ENCODE assay signal across 15 mouse cellular contexts in the genomic region with DNA sequence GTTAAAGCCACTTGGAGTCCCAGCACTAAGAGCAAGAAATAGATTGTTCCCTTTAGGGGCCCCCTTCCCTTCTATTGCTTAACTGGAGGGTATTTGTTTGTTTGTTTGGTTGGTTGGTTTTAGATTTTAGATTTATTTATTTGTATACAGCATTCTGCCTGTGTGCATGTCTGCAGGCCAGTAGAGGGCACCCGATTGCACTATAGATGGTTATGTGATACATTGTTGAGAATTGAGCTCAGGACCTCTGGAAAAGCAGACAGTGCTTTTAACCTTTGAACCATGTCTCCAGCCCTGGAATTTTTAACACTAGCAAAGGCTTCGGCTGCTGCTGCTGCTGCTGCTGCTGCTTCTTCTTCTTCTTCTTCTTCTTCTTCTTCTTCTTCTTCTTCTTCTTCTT. TPM values are rescaled to one million over a fixed set of nuclear protein-coding genes. Genes with fewer than 3 reads are reported as not detected.
A peak's percentile ranks its signal among the peaks of the same experiment; 100 is the strongest.
DNase-seq lines count a peak whose midpoint lies in the region; ATAC-seq and TF ChIP-seq lines count a peak whose summit lies in the region.
"Had no signal": no experiment of that assay in that cellular context is flagged by ENCODE, and none has a peak within 500 bp of the region (broad histone marks: within the 10 kb centered on the region; RNA-seq: fewer than 3 reads in every experiment).

No protein-coding gene starts in this region.

- DNase-seq in cerebellum, postnatal 10 days: peak; percentile 7
- no peak for DNase-seq in left cerebral cortex, adult 2 months (ENCODE audit: extremely low spot score in 1 of 2, low spot score in 2 of 2)
- DNase-seq in left cerebral cortex, adult 9 months (ENCODE audit: low spot score in 2 of 2): no peak
- DNase-seq in brain, adult 2 months (ENCODE audit: low read depth, low spot score): peak; percentile 15
- DNase-seq in kidney, postnatal 14 days: peak; percentile 19
- DNase-seq in frontal cortex, postnatal 14 days (ENCODE audit: low spot score in 2 of 2): no peak
- DNase-seq in left cerebral cortex, adult 8-10 months (ENCODE audit: low spot score in 2 of 2): no peak
- DNase-seq: B cell, adult 2 months; gastrocnemius, postnatal 25 days; lung, adult 2 months had no signal

- ATAC-seq in cerebellum, adult (ENCODE audit: insufficient number of reproducible peaks, low FRiP score, low TSS enrichment): no peak

- TF ChIP-seq CTCF in left cerebral cortex, adult 2 months (IDR thresholded peaks at IDR 0.05): peak; percentile 47

- H3K4me3 ChIP-seq in left cerebral cortex, adult 2 months: no peak overlapping the region
- H3K4me3 ChIP-seq: heart, embryonic 15.5 days; midbrain, embryonic 12.5 days; neural tube, embryonic 15.5 days had no signal

- intact Hi-C loops in left cerebral cortex, adult 2 months (cut with DNase I): no loop called here

- no peak overlapping the region for H3K27ac ChIP-seq in left cerebral cortex, adult 2 months
- H3K27ac ChIP-seq: heart, embryonic 15.5 days; midbrain, embryonic 12.5 days; neural tube, embryonic 15.5 days had no signal

RNA-seq across cellular contexts. Expression of a gene that starts 4.9 kb away (rescaled TPM):
- total RNA-seq in left cerebral cortex, adult 2 months (2021): not detected
- not detected for total RNA-seq in left cerebral cortex, adult 8-10 months (2022)
- total RNA-seq: gastrocnemius, postnatal 25 days; left cerebral cortex, postnatal 36 days had no signal

RNA-seq across cellular contexts. Expression of a gene that starts 23.7 kb away (rescaled TPM):
- not detected for total RNA-seq in left cerebral cortex, adult 2 months (2021)
- not detected for total RNA-seq in left cerebral cortex, adult 8-10 months (2022)
- total RNA-seq: gastrocnemius, postnatal 25 days; left cerebral cortex, postnatal 36 days had no signal

Comparison
In these comparisons a context has a peak if more than half of its experiments do, and no peak if none do; other contexts are left out.
1. DNase-seq: peak in cerebellum, postnatal 10 days (2 of 2), brain, adult 2 months (single experiment) and kidney, postnatal 14 days (single experiment); none in left cerebral cortex, adult 2 months (0 of 2), left cerebral cortex, adult 9 months (0 of 2), frontal cortex, postnatal 14 days (0 of 2) and left cerebral cortex, adult 8-10 months (0 of 2).